In the genomic region with DNA sequence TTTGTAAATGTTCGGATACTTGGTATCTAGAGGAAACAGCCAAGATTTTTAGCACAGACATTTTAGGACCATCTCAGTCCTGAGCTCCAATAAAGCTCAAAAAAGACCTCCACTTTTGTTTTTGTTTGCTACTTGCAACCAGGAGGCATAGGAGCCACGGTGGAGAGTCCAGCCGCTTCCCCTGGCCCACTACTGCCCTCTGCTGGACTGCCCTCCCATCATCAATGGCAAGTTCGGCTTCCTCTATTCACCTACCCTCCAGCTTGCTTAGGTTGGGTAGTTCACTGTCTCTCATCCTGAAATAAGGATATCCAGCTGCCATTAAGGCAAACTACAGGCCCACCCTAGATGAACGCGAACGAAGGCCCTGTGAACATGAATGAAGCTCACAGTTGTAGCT, we compare ENCODE assay signal across 9 mouse cellular contexts. TPM values are rescaled to one million over a fixed set of nuclear protein-coding genes. Genes with fewer than 3 reads are reported as not detected.
DNase-seq lines count a peak whose midpoint lies in the region; ATAC-seq and TF ChIP-seq lines count a peak whose summit lies in the region.
"Had no signal": no experiment of that assay in that cellular context is flagged by ENCODE, and none has a peak within 500 bp of the region (broad histone marks: within the 10 kb centered on the region; RNA-seq: fewer than 3 reads in every experiment).

No protein-coding gene starts in this region.

- TF ChIP-seq CTCF in E14TG2a.4 (conservative IDR thresholded peaks at IDR 0.05; ENCODE audit: low read length), result peak; percentile 79
- TF ChIP-seq CTCF in gastrocnemius, adult 2 months (IDR thresholded peaks at IDR 0.05), result peak; percentile 97

- H3K4me2 ChIP-seq in hindbrain, embryonic 12.5 days (replicated peaks), result no peak overlapping the region
- H3K4me2 ChIP-seq: limb, embryonic 15.5 days had no signal

- no peak overlapping the region for H3K27ac ChIP-seq in hindbrain, embryonic 10.5 days
- H3K27ac ChIP-seq in hindbrain, embryonic 12.5 days, result no peak overlapping the region
- no peak overlapping the region for H3K27ac ChIP-seq in gastrocnemius, adult 2 months
- H3K27ac ChIP-seq: limb, embryonic 15.5 days had no signal

- peaks cover 76% of the 10 kb centered on the region for H3K36me3 ChIP-seq in hindbrain, embryonic 10.5 days
- peaks cover 50% of the 10 kb centered on the region for H3K36me3 ChIP-seq in hindbrain, embryonic 12.5 days
- peaks cover 85% of the 10 kb centered on the region for H3K36me3 ChIP-seq in E14TG2a.4 (ENCODE audit: insufficient read depth, low read length)

- DNase-seq in hindbrain, embryonic 10.5 days (ENCODE audit: low spot score), result peak; percentile 69
- peak; percentile 55 for DNase-seq in c-Kit-positive CD71-positive TER-119-negative erythroid progenitor cells, embryonic 14.5 days (ENCODE audit: low read depth)
- peak; percentile 88 for DNase-seq in gastrocnemius, adult 2 months
- peak; percentile 31 to 47 for DNase-seq in left cerebral cortex, postnatal 25 days (ENCODE audit: low spot score in 2 of 2)
- DNase-seq in natural killer cell, adult 2 months (ENCODE audit: low spot score in 2 of 2), result peak; percentile 67 to 76
- DNase-seq in thymus, postnatal 10 days (ENCODE audit: low spot score in 2 of 2), result peak; percentile 81 to 93

- no peak for ATAC-seq in hindbrain, embryonic 12.5 days (ENCODE audit: low FRiP score)

- WGBS in hindbrain, embryonic 10.5 days, result 44% methylated on average over 7 of the region's 7 CpGs
- WGBS in hindbrain, embryonic 12.5 days, result 41% methylated on average over 7 of the region's 7 CpGs

- no peak overlapping the region for H3K4me3 ChIP-seq in hindbrain, embryonic 10.5 days
- H3K4me3 ChIP-seq in hindbrain, embryonic 12.5 days, result no peak overlapping the region
- no peak overlapping the region for H3K4me3 ChIP-seq in E14TG2a.4 (replicated peaks; ENCODE audit: low read length)
- H3K4me3 ChIP-seq in gastrocnemius, adult 2 months, result no peak overlapping the region
- H3K4me3 ChIP-seq: limb, embryonic 15.5 days had no signal

- no peaks in the 10 kb centered on the region for H3K9me3 ChIP-seq in hindbrain, embryonic 10.5 days
- H3K9me3 ChIP-seq in hindbrain, embryonic 12.5 days (replicated peaks), result no peaks in the 10 kb centered on the region
- no peaks in the 10 kb centered on the region for H3K9me3 ChIP-seq in E14TG2a.4 (ENCODE audit: low read length)
- H3K9me3 ChIP-seq: limb, embryonic 15.5 days had no signal

- H3K9ac ChIP-seq in hindbrain, embryonic 12.5 days, result no peak overlapping the region
- H3K9ac ChIP-seq: limb, embryonic 15.5 days had no signal

- intact Hi-C loops in gastrocnemius, adult 2 months (cut with DNase I), result loop anchor here (1.0 to 2.0 kb wide), 2 partner anchors 69 to 223 kb away; no protein-coding TSS in a partner anchor
- intact Hi-C loops in left cerebral cortex, postnatal 25 days (cut with DNase I), result loop anchor here (5.0 kb wide), 1 partner anchor 222 kb away; no protein-coding TSS in a partner anchor

- peaks cover 8% of the 10 kb centered on the region for H3K4me1 ChIP-seq in hindbrain, embryonic 10.5 days (replicated peaks)
- peaks cover 6% of the 10 kb centered on the region; the same call in 1 of the 2 replicates for H3K4me1 ChIP-seq in hindbrain, embryonic 12.5 days
- H3K4me1 ChIP-seq in E14TG2a.4 (replicated peaks; ENCODE audit: low read depth, low read length), result peaks cover 30% of the 10 kb centered on the region

- no peaks in the 10 kb centered on the region for H3K27me3 ChIP-seq in hindbrain, embryonic 10.5 days (ENCODE audit: insufficient read depth, poor library complexity, severe bottlenecking)
- H3K27me3 ChIP-seq in hindbrain, embryonic 12.5 days, result no peaks in the 10 kb centered on the region
- H3K27me3 ChIP-seq in E14TG2a.4 (ENCODE audit: insufficient read depth, low read length), result no peaks in the 10 kb centered on the region
- H3K27me3 ChIP-seq: limb, embryonic 15.5 days had no signal

RNA-seq across cellular contexts. Expression of gene Xpc, which starts 6.4 kb away (rescaled TPM):
- 23.6 and 23.7 TPM in 2 replicates for polyA plus RNA-seq in hindbrain, embryonic 10.5 days (2016; fragmentation: Nextera tagmentation; extraction: Ambion mirVana)
- polyA plus RNA-seq in hindbrain, embryonic 12.5 days (2016; fragmentation: Nextera tagmentation; extraction: Ambion mirVana), result 27.3 TPM in 2 replicates
- total RNA-seq in gastrocnemius, adult 2 months (2021), result 1 to 10 TPM; 7.6 to 8.3 TPM
- 10 to 100 TPM; 10.5 to 13.3 TPM for total RNA-seq in left cerebral cortex, postnatal 25 days (2021)

RNA-seq across cellular contexts. Expression of gene Lsm3, which starts 6.4 kb away (rescaled TPM):
- polyA plus RNA-seq in hindbrain, embryonic 10.5 days (2016; fragmentation: Nextera tagmentation; extraction: Ambion mirVana), result 340 and 380 TPM in 2 replicates
- 185 and 194 TPM in 2 replicates for polyA plus RNA-seq in hindbrain, embryonic 12.5 days (2016; fragmentation: Nextera tagmentation; extraction: Ambion mirVana)
- 10 to 100 TPM; 22.7 to 37.0 TPM for total RNA-seq in gastrocnemius, adult 2 months (2021)
- total RNA-seq in left cerebral cortex, postnatal 25 days (2021), result 10 to 100 TPM; 35.6 to 45.9 TPM

RNA-seq across cellular contexts. Expression of gene Tmem43, which starts 35.8 kb away (rescaled TPM):
- polyA plus RNA-seq in hindbrain, embryonic 10.5 days (2016; fragmentation: Nextera tagmentation; extraction: Ambion mirVana), result 61.9 and 62.7 TPM in 2 replicates
- 57.3 and 57.7 TPM in 2 replicates for polyA plus RNA-seq in hindbrain, embryonic 12.5 days (2016; fragmentation: Nextera tagmentation; extraction: Ambion mirVana)
- 10 to 100 TPM; 21.0 to 25.3 TPM for total RNA-seq in gastrocnemius, adult 2 months (2021)
- 10 to 100 TPM; 20.5 to 28.0 TPM for total RNA-seq in left cerebral cortex, postnatal 25 days (2021)

RNA-seq across cellular contexts. Expression of gene Chchd4, which starts 36.0 kb away (rescaled TPM):
- 26.7 and 34.2 TPM in 2 replicates for polyA plus RNA-seq in hindbrain, embryonic 10.5 days (2016; fragmentation: Nextera tagmentation; extraction: Ambion mirVana)
- 19.8 and 20.9 TPM in 2 replicates for polyA plus RNA-seq in hindbrain, embryonic 12.5 days (2016; fragmentation: Nextera tagmentation; extraction: Ambion mirVana)
- total RNA-seq in gastrocnemius, adult 2 months (2021), result 10 to 100 TPM in 1 of 2 experiments, 1 to 10 TPM in 1; 8.0 to 10.2 TPM
- 10 to 100 TPM; 19.5 to 20.9 TPM for total RNA-seq in left cerebral cortex, postnatal 25 days (2021)
